Mouse (Mus musculus) heart, embryonic 12.5 days (tissue): ENCODE measurements around the gene E130208F15Rik. TPM values are rescaled to one million over a fixed set of nuclear protein-coding genes. Genes with fewer than 3 reads are reported as not detected.
A peak's percentile ranks its signal among the peaks of the same experiment; 100 is the strongest.

Source experiments
- ATAC-seq: fragments of 200-750 bp; cut with Nextera tagmentation; 2 replicates; pipeline ENCODE4 v1.8.0; 2017; ENCODE audit warnings: moderate TSS enrichment, moderate library complexity; ENCODE audit not compliant: insufficient number of reproducible peaks, low FRiP score
- H3K27ac ChIP-seq: fragments of 300-500 bp; sonication (generic); 2 replicates; pipeline ENCODE4 v1.5.1; 2016; ENCODE audit warnings: mild to moderate bottlenecking, moderate library complexity; ENCODE audit not compliant: poor library complexity, severe bottlenecking
- H3K27me3 ChIP-seq: fragments of 300-500 bp; sonication (generic); replicated peaks from 2 replicates; pipeline ENCODE4 v1.6.1; 2016; ENCODE audit warnings: mild to moderate bottlenecking, moderate library complexity
- H3K36me3 ChIP-seq: fragments of 300-500 bp; sonication (generic); 2 replicates; pipeline ENCODE4 v1.6.1; 2016; ENCODE audit warnings: mild to moderate bottlenecking, moderate library complexity
- H3K4me1 ChIP-seq: fragments of 300-500 bp; sonication (generic); replicated peaks from 2 replicates; pipeline ENCODE4 v1.6.1; 2016; ENCODE audit warnings: mild to moderate bottlenecking
- H3K4me2 ChIP-seq: fragments of 300-500 bp; sonication (generic); 2 replicates; pipeline ENCODE4 v1.6.1; 2016; ENCODE audit warnings: mild to moderate bottlenecking, moderate library complexity
- H3K4me3 ChIP-seq: fragments of 300-500 bp; sonication (generic); 2 replicates; pipeline ENCODE4 v1.5.1; 2016; ENCODE audit warnings: mild to moderate bottlenecking
- H3K9ac ChIP-seq: fragments of 300-500 bp; sonication (generic); 2 replicates; pipeline ENCODE4 v1.6.1; 2016; ENCODE audit warnings: mild to moderate bottlenecking, moderate library complexity
- H3K9me3 ChIP-seq: fragments of 300-500 bp; sonication (generic); replicated peaks from 2 replicates; pipeline ENCODE4 v1.6.1; 2016; ENCODE audit warnings: mild to moderate bottlenecking, moderate library complexity
- WGBS: fragments of 180-500 bp; shearing (Covaris S2); methylation state at CpG from one replicate; pipeline ENCODE4 v1.1.7; 2016; 5-methylcytosine and 5-hydroxymethylcytosine counted together
- polyA plus RNA-seq: library from polyadenylated mRNA; unstranded; fragments of >200 nt; fragmentation: Nextera tagmentation; extraction: Ambion mirVana; gene quantifications from 2 replicates; pipeline ENCODE4 v1.2.1, GENCODE M21; 2016

Gene E130208F15Rik
- polyA plus RNA-seq, 1 experiment from 2014 or later, result 1.7 TPM

- Histone ChIP-seq H3K4me3 (peak overlapping the region; percentile 94), H3K36me3 (no peaks in the 10 kb centered on the region), H3K27me3 (no peaks in the 10 kb centered on the region), H3K4me2 (peak overlapping the region; percentile 83), H3K27ac (peak overlapping the region; percentile 93), H3K9ac (peak overlapping the region; percentile 63), H3K9me3 (peaks cover 8% of the 10 kb centered on the region; the same call in 1 of the 2 replicates), H3K4me1 (peaks cover 21% of the 10 kb centered on the region)
- 27% methylated on average over 6 of the region's 6 CpGs for WGBS
- ATAC-seq, result no peak
Observed at GRCm38 (mm10) chr7:30322865-30323264, 1.3 kb downstream of the E130208F15Rik start.

GRCm38 (mm10) chr7:30323795-30324194 lies 2.3 kb downstream of the E130208F15Rik start, which contains the start of gene Sdhaf1:
Gene Sdhaf1 (minus strand): TSS chr7:30323895.
- peak within 1 kb of the TSS; percentile 83 for H3K4me2 ChIP-seq
- H3K9ac ChIP-seq, result peak within 1 kb of the TSS; percentile 63
- H3K4me3 ChIP-seq, result peak within 1 kb of the TSS; percentile 94
- WGBS, result 72% methylated on average over 3 of the region's 3 CpGs
- peaks cover 21% of the 10 kb centered on the region for H3K4me1 ChIP-seq
- peaks cover 8% of the 10 kb centered on the region; the same call in 1 of the 2 replicates for H3K9me3 ChIP-seq
- no peaks in the 10 kb centered on the region for H3K27me3 ChIP-seq
- no peak for ATAC-seq
- H3K36me3 ChIP-seq, result no peaks in the 10 kb centered on the region
- peak within 1 kb of the TSS; percentile 93 for H3K27ac ChIP-seq

GRCm38 (mm10) chr7:30324300-30324944 lies 2.9 kb downstream of the E130208F15Rik start:
- ATAC-seq, result no peak
- WGBS, result 74% methylated on average over 5 of the region's 5 CpGs
- no peaks in the 10 kb centered on the region for H3K27me3 ChIP-seq

GRCm38 (mm10) chr7:30325364-30325763 lies 3.8 kb downstream of the E130208F15Rik start:
- H3K36me3 ChIP-seq, result no peaks in the 10 kb centered on the region
- H3K27me3 ChIP-seq, result no peaks in the 10 kb centered on the region; the same call in 1 of the 2 replicates
- 48% methylated on average over 2 of the region's 2 CpGs for WGBS
- no peak overlapping the region for H3K4me3 ChIP-seq
- no peak for ATAC-seq
- no peak overlapping the region for H3K4me2 ChIP-seq
- no peak overlapping the region for H3K27ac ChIP-seq
- H3K4me1 ChIP-seq, result peaks cover 21% of the 10 kb centered on the region
- no peak overlapping the region for H3K9ac ChIP-seq
- H3K9me3 ChIP-seq, result peaks cover 8% of the 10 kb centered on the region; the same call in 1 of the 2 replicates

More at GRCm38 (mm10) chr7:30324300-30324944, 2.9 kb downstream of the E130208F15Rik start:
- Histone ChIP-seq H3K4me1 (peaks cover 21% of the 10 kb centered on the region), H3K9me3 (peaks cover 8% of the 10 kb centered on the region; the same call in 1 of the 2 replicates), H3K4me2 (no peak overlapping the region), H3K4me3 (no peak overlapping the region), H3K27ac (no peak overlapping the region), H3K36me3 (no peaks in the 10 kb centered on the region), H3K9ac (no peak overlapping the region)

- Histone ChIP-seq H3K36me3 (no peaks in the 10 kb centered on the region), H3K27me3 (no peaks in the 10 kb centered on the region; the same call in 1 of the 2 replicates), H3K4me1 (peaks cover 13% of the 10 kb centered on the region), H3K9me3 (peaks cover 8% of the 10 kb centered on the region; the same call in 1 of the 2 replicates), H3K27ac (no peak overlapping the region), H3K4me3 (no peak overlapping the region), H3K9ac (no peak overlapping the region), H3K4me2 (no peak overlapping the region)
- ATAC-seq, result no peak
Observed at GRCm38 (mm10) chr7:30326427-30326826, 4.9 kb downstream of the E130208F15Rik start.

- no peak overlapping the region for H3K4me2 ChIP-seq
- H3K9me3 ChIP-seq, result peaks cover 8% of the 10 kb centered on the region; the same call in 1 of the 2 replicates
- H3K36me3 ChIP-seq, result no peaks in the 10 kb centered on the region
- ATAC-seq, result no peak
- H3K27me3 ChIP-seq, result no peaks in the 10 kb centered on the region; the same call in 1 of the 2 replicates
- WGBS, result 49% methylated on average over 15 of the region's 15 CpGs
- H3K9ac ChIP-seq, result no peak overlapping the region
- H3K27ac ChIP-seq, result peak overlapping the region; percentile 75
- peaks cover 19% of the 10 kb centered on the region for H3K4me1 ChIP-seq
- H3K4me3 ChIP-seq, result no peak overlapping the region
Observed at GRCm38 (mm10) chr7:30327140-30327539, 5.6 kb downstream of the E130208F15Rik start.

GRCm38 (mm10) chr7:30328379-30328778 lies 6.8 kb downstream of the E130208F15Rik start:
- Histone ChIP-seq H3K4me3 (no peak overlapping the region), H3K27ac (0 out of 2 replicates have a peak overlapping the region, but pooled peaks have one; percentile 2), H3K4me2 (no peak overlapping the region), H3K27me3 (no peaks in the 10 kb centered on the region; the same call in 1 of the 2 replicates), H3K9me3 (peaks cover 8% of the 10 kb centered on the region; the same call in 1 of the 2 replicates), H3K9ac (no peak overlapping the region), H3K36me3 (no peaks in the 10 kb centered on the region), H3K4me1 (peaks cover 25% of the 10 kb centered on the region)
- ATAC-seq, result no peak
- 49% methylated on average over 10 of the region's 10 CpGs for WGBS

- H3K4me3 ChIP-seq, result 0 out of 2 replicates have a peak overlapping the region, but pooled peaks have one; percentile 4
- no peaks in the 10 kb centered on the region for H3K9me3 ChIP-seq
- WGBS, result 10% methylated on average over 13 of the region's 13 CpGs
- no peak overlapping the region for H3K9ac ChIP-seq
- peak overlapping the region; percentile 33 for H3K4me2 ChIP-seq
- no peaks in the 10 kb centered on the region for H3K36me3 ChIP-seq
- ATAC-seq, result peak; percentile 42; the same call in 1 of the 2 replicates
- peaks cover 15% of the 10 kb centered on the region for H3K27me3 ChIP-seq
- peaks cover 39% of the 10 kb centered on the region for H3K4me1 ChIP-seq
- H3K27ac ChIP-seq, result 0 out of 2 replicates have a peak overlapping the region, but pooled peaks have one; percentile 87
Observed at GRCm38 (mm10) chr7:30331887-30332286, 10.3 kb downstream of the E130208F15Rik start.

GRCm38 (mm10) chr7:30332622-30333259 lies 11.2 kb downstream of the E130208F15Rik start:
- Histone ChIP-seq H3K4me3 (no peak overlapping the region), H3K4me1 (peaks cover 34% of the 10 kb centered on the region), H3K36me3 (no peaks in the 10 kb centered on the region), H3K27me3 (peaks cover 15% of the 10 kb centered on the region), H3K27ac (peak overlapping the region; percentile 87), H3K9ac (no peak overlapping the region), H3K9me3 (no peaks in the 10 kb centered on the region), H3K4me2 (peak overlapping the region; percentile 33; the same call in 1 of the 2 replicates)
- ATAC-seq, result no peak
- 57% methylated on average over 18 of the region's 18 CpGs for WGBS

GRCm38 (mm10) chr7:30333436-30333835 lies 11.9 kb downstream of the E130208F15Rik start:
- H3K4me2 ChIP-seq, result peak overlapping the region; percentile 33; the same call in 1 of the 2 replicates
- peak; percentile 71; the same call in 1 of the 2 replicates for ATAC-seq
- peaks cover 16% of the 10 kb centered on the region for H3K27me3 ChIP-seq
- no peak overlapping the region for H3K4me3 ChIP-seq
- peak overlapping the region; percentile 87 for H3K27ac ChIP-seq
- peaks cover 34% of the 10 kb centered on the region for H3K4me1 ChIP-seq
- 5% methylated on average over 4 of the region's 4 CpGs for whole genome bisulfite sequencing
- H3K9me3 ChIP-seq, result no peaks in the 10 kb centered on the region
- no peaks in the 10 kb centered on the region for H3K36me3 ChIP-seq
- H3K9ac ChIP-seq, result no peak overlapping the region

GRCm38 (mm10) chr7:30334563-30334962 lies 13.0 kb downstream of the E130208F15Rik start:
- no peaks in the 10 kb centered on the region for H3K36me3 ChIP-seq
- peaks cover 27% of the 10 kb centered on the region for H3K27me3 ChIP-seq
- no peak overlapping the region for H3K4me3 ChIP-seq
- no peak for ATAC-seq
- no peaks in the 10 kb centered on the region for H3K9me3 ChIP-seq
- H3K27ac ChIP-seq, result no peak overlapping the region
- no peak overlapping the region for H3K9ac ChIP-seq
- H3K4me1 ChIP-seq, result peaks cover 34% of the 10 kb centered on the region
- no peak overlapping the region for H3K4me2 ChIP-seq
- WGBS, result 54% methylated on average over 5 of the region's 5 CpGs
